Mouse (Mus musculus): ENCODE data around the gene Ap4b1. TPM values are rescaled to one million over a fixed set of nuclear protein-coding genes. Genes with fewer than 3 reads are reported as not detected.

Ap4b1 gene
- polyA plus RNA-seq, 1 experiment from 2014 or later = 16.3 TPM

GRCm38 (mm10) chr3:103777940-103778339 lies 31.4 kb upstream of the Ap4b1 start:
- H3K9ac ChIP-seq (ENCODE audit: low read depth, low read length) = no peak overlapping the region
- no peak overlapping the region for H3K4me3 ChIP-seq (replicated peaks; ENCODE audit: low read depth, low read length)
- TF ChIP-seq CTCF (IDR thresholded peaks at IDR 0.05; ENCODE audit: low read depth) = no peak
- H3K36me3 ChIP-seq (ENCODE audit: insufficient read depth, low read length) = peaks cover 13% of the 10 kb centered on the region
- no peak overlapping the region for H3K27ac ChIP-seq
- H3K4me2 ChIP-seq (ENCODE audit: low read length) = no peak overlapping the region
- 87% methylated on average over 11 of the region's 11 CpGs for WGBS
- no peaks in the 10 kb centered on the region for H3K27me3 ChIP-seq (ENCODE audit: insufficient read depth, low read length)
- H3K9me3 ChIP-seq (replicated peaks; ENCODE audit: low read length) = no peaks in the 10 kb centered on the region
- no peak for ATAC-seq (replicated peaks; ENCODE audit: low FRiP score, low read depth)
- H3K4me1 ChIP-seq (replicated peaks; ENCODE audit: insufficient read depth, low read length) = peaks cover 6% of the 10 kb centered on the region; the same call in 1 of the 2 replicates
- DNase-seq (ENCODE audit: low spot score) = no peak

- no peak for TF ChIP-seq CTCF (IDR thresholded peaks at IDR 0.05; ENCODE audit: low read depth)
- H3K27ac ChIP-seq = no peak overlapping the region
These were observed 30.7 kb upstream of the Ap4b1 start for GRCm38 (mm10) chr3:103778660-103779059.

GRCm38 (mm10) chr3:103779183-103779582 lies 30.1 kb upstream of the Ap4b1 start:
- Histone ChIP-seq H3K9me3 (replicated peaks; ENCODE audit: low read length) (no peaks in the 10 kb centered on the region), H3K4me1 (replicated peaks; ENCODE audit: insufficient read depth, low read length) (no peaks in the 10 kb centered on the region), H3K36me3 (ENCODE audit: insufficient read depth, low read length) (peaks cover 13% of the 10 kb centered on the region), H3K9ac (ENCODE audit: low read depth, low read length) (no peak overlapping the region), H3K4me2 (ENCODE audit: low read length) (no peak overlapping the region), H3K27ac (no peak overlapping the region), H3K4me3 (replicated peaks; ENCODE audit: low read depth, low read length) (no peak overlapping the region), H3K27me3 (ENCODE audit: insufficient read depth, low read length) (no peaks in the 10 kb centered on the region)
- no peak for DNase-seq (ENCODE audit: low spot score)
- no peak for ATAC-seq (replicated peaks; ENCODE audit: low FRiP score, low read depth)
- TF ChIP-seq CTCF (IDR thresholded peaks at IDR 0.05; ENCODE audit: low read depth) = no peak
- WGBS = 88% methylated on average over 7 of the region's 7 CpGs

More at GRCm38 (mm10) chr3:103778660-103779059, 30.7 kb upstream of the Ap4b1 start:
- Histone ChIP-seq H3K4me2 (ENCODE audit: low read length) (no peak overlapping the region), H3K9me3 (replicated peaks; ENCODE audit: low read length) (no peaks in the 10 kb centered on the region), H3K4me1 (replicated peaks; ENCODE audit: insufficient read depth, low read length) (0 out of 2 replicates have a peak, but pooled peaks cover under 1% of the 10 kb centered on the region), H3K27me3 (ENCODE audit: insufficient read depth, low read length) (no peaks in the 10 kb centered on the region), H3K36me3 (ENCODE audit: insufficient read depth, low read length) (peaks cover 13% of the 10 kb centered on the region), H3K9ac (ENCODE audit: low read depth, low read length) (no peak overlapping the region), H3K4me3 (replicated peaks; ENCODE audit: low read depth, low read length) (no peak overlapping the region)
- DNase-seq (ENCODE audit: low spot score) (no peak), ATAC-seq (replicated peaks; ENCODE audit: low FRiP score, low read depth) (no peak)
- WGBS = 84% methylated on average over 6 of the region's 6 CpGs

- Histone ChIP-seq H3K4me1 (replicated peaks; ENCODE audit: insufficient read depth, low read length) (no peaks in the 10 kb centered on the region), H3K4me2 (ENCODE audit: low read length) (no peak overlapping the region), H3K36me3 (ENCODE audit: insufficient read depth, low read length) (peaks cover 13% of the 10 kb centered on the region), H3K27ac (no peak overlapping the region), H3K9ac (ENCODE audit: low read depth, low read length) (no peak overlapping the region), H3K27me3 (ENCODE audit: insufficient read depth, low read length) (no peaks in the 10 kb centered on the region), H3K9me3 (replicated peaks; ENCODE audit: low read length) (no peaks in the 10 kb centered on the region), H3K4me3 (replicated peaks; ENCODE audit: low read depth, low read length) (no peak overlapping the region)
- DNase-seq (ENCODE audit: low spot score) (no peak), ATAC-seq (replicated peaks; ENCODE audit: low FRiP score, low read depth) (no peak)
- WGBS = 98% methylated on average over 3 of the region's 3 CpGs
- TF ChIP-seq CTCF (IDR thresholded peaks at IDR 0.05; ENCODE audit: low read depth) = no peak
These were observed 29.0 kb upstream of the Ap4b1 start for GRCm38 (mm10) chr3:103780271-103780670.

- H3K9me3 ChIP-seq (replicated peaks; ENCODE audit: low read length) = no peaks in the 10 kb centered on the region
- H3K27ac ChIP-seq = no peak overlapping the region
- WGBS = 72% methylated on average over 5 of the region's 5 CpGs
- no peak overlapping the region for H3K4me3 ChIP-seq (replicated peaks; ENCODE audit: low read depth, low read length)
- H3K4me2 ChIP-seq (ENCODE audit: low read length) = no peak overlapping the region
- no peak for ATAC-seq (replicated peaks; ENCODE audit: low FRiP score, low read depth)
- H3K4me1 ChIP-seq (replicated peaks; ENCODE audit: insufficient read depth, low read length) = no peaks in the 10 kb centered on the region
- H3K27me3 ChIP-seq (ENCODE audit: insufficient read depth, low read length) = no peaks in the 10 kb centered on the region
- no peak overlapping the region for H3K9ac ChIP-seq (ENCODE audit: low read depth, low read length)
- no peak for TF ChIP-seq CTCF (IDR thresholded peaks at IDR 0.05; ENCODE audit: low read depth)
- DNase-seq (ENCODE audit: low spot score) = no peak
- peaks cover 9% of the 10 kb centered on the region for H3K36me3 ChIP-seq (ENCODE audit: insufficient read depth, low read length)
These were observed 28.5 kb upstream of the Ap4b1 start for GRCm38 (mm10) chr3:103780777-103781176.

- H3K36me3 ChIP-seq (ENCODE audit: insufficient read depth, low read length) = no peaks in the 10 kb centered on the region
- 83% methylated on average over 4 of the region's 4 CpGs for WGBS
- H3K9me3 ChIP-seq (replicated peaks; ENCODE audit: low read length) = no peaks in the 10 kb centered on the region
- no peaks in the 10 kb centered on the region for H3K4me1 ChIP-seq (replicated peaks; ENCODE audit: insufficient read depth, low read length)
- DNase-seq (ENCODE audit: low spot score) (no peak), ATAC-seq (replicated peaks; ENCODE audit: low FRiP score, low read depth) (no peak)
- H3K27ac ChIP-seq = no peak overlapping the region
- H3K4me2 ChIP-seq (ENCODE audit: low read length) = no peak overlapping the region
- no peak for TF ChIP-seq CTCF (IDR thresholded peaks at IDR 0.05; ENCODE audit: low read depth)
- no peak overlapping the region for H3K9ac ChIP-seq (ENCODE audit: low read depth, low read length)
- no peak overlapping the region for H3K4me3 ChIP-seq (replicated peaks; ENCODE audit: low read depth, low read length)
- no peaks in the 10 kb centered on the region for H3K27me3 ChIP-seq (ENCODE audit: insufficient read depth, low read length)
These were observed 26.3 kb upstream of the Ap4b1 start for GRCm38 (mm10) chr3:103782844-103783609.
